Mouse (Mus musculus) MEL (cell line): ENCODE data around the gene Znhit1. TPM values are rescaled to one million over a fixed set of nuclear protein-coding genes. Genes with fewer than 3 reads are reported as not detected.

Experiments
- DNase-seq: peaks from one replicate; pipeline ENCODE4 v3.0.0; 2011; ENCODE audit warnings: low read depth, low spot score
- H3K27ac ChIP-seq: 2 replicates; pipeline ENCODE4 v1.5.1; 2012; ENCODE audit warnings: low read depth, mild to moderate bottlenecking, control low read depth, low read length, moderate library complexity; ENCODE audit not compliant: control insufficient read depth
- H3K27me3 ChIP-seq, 2 experiments: fragments of 150-350 bp in 1 of 2; sonication (generic) in 1 of 2; 2 replicates each; pipeline ENCODE4 v1.6.1; 2012; ENCODE audit warnings: low read length in 2 of 2, mild to moderate bottlenecking in 2 of 2, improper control_type of control experiment in 1 of 2, moderate library complexity in 1 of 2; ENCODE audit not compliant: insufficient read depth in 2 of 2, control insufficient read depth in 1 of 2
- H3K36me3 ChIP-seq, 2 experiments: 2 replicates each; pipeline ENCODE4 v1.6.1; 2012 to 2014; ENCODE audit warnings: low read length in 2 of 2, improper control_type of control experiment in 1 of 2, inconsistent platforms in 1 of 2, mild to moderate bottlenecking in 1 of 2; ENCODE audit not compliant: insufficient read depth in 2 of 2, control insufficient read depth in 1 of 2
- H3K4me1 ChIP-seq, 2 experiments: fragments of 150-350 bp in 1 of 2; sonication (generic) in 1 of 2; 2 replicates each; pipeline ENCODE4 v1.6.1; 2012; ENCODE audit warnings: low read length in 2 of 2, improper control_type of control experiment in 1 of 2, mild to moderate bottlenecking in 1 of 2; ENCODE audit not compliant: insufficient read depth in 2 of 2, control insufficient read depth in 1 of 2
- H3K4me3 ChIP-seq, 2 experiments: fragments of 150-350 bp in 1 of 2; sonication (generic) in 1 of 2; 2 replicates each; pipeline ENCODE4 v1.5.1; 2012; ENCODE audit warnings: low read depth in 2 of 2, low read length in 2 of 2, mild to moderate bottlenecking in 2 of 2, moderate library complexity in 2 of 2, control low read depth in 1 of 2, improper control_type of control experiment in 1 of 2; ENCODE audit not compliant: control insufficient read depth in 1 of 2, insufficient read depth in 1 of 2
- H3K79me2 ChIP-seq: 2 replicates; pipeline ENCODE4 v1.6.1; 2012; ENCODE audit warnings: mild to moderate bottlenecking, low read length, moderate library complexity; ENCODE audit not compliant: control insufficient read depth, poor library complexity, insufficient read depth
- H3K9ac ChIP-seq: 2 replicates; pipeline ENCODE4 v1.6.1; 2012; ENCODE audit warnings: low read depth, mild to moderate bottlenecking, control low read depth, low read length, moderate library complexity; ENCODE audit not compliant: control insufficient read depth, poor library complexity, severe bottlenecking
- H3K9me3 ChIP-seq: fragments of 150-350 bp; sonication (generic); replicated peaks from 2 replicates; pipeline ENCODE4 v1.6.1; 2012; ENCODE audit warnings: mild to moderate bottlenecking, low read length, improper control_type of control experiment, moderate library complexity; ENCODE audit not compliant: insufficient read depth
- BHLHE40 ChIP-seq: IDR thresholded peaks from 2 replicates; pipeline ENCODE4 v1.6.1; 2012; ENCODE audit warnings: low read depth, mild to moderate bottlenecking, inconsistent platforms, low read length, improper control_type of control experiment, borderline replicate concordance
- CHD1 ChIP-seq: IDR thresholded peaks from 2 replicates; pipeline ENCODE4 v1.6.1; 2012; ENCODE audit warnings: low read depth, mild to moderate bottlenecking, inconsistent platforms, low read length, improper control_type of control experiment
- CTCF ChIP-seq, 3 experiments: IDR thresholded peaks in 2 of 3; conservative IDR thresholded peaks in 1 of 3; 2 replicates each; pipeline ENCODE4 v1.5.1; 2011 to 2012; ENCODE audit warnings: low read length in 3 of 3, low read depth in 2 of 3, mild to moderate bottlenecking in 2 of 3, improper control_type of control experiment in 1 of 3, inconsistent platforms in 1 of 3, mixed read lengths in 1 of 3, moderate library complexity in 1 of 3; ENCODE audit not compliant: control insufficient read depth in 1 of 3, insufficient read depth in 1 of 3, poor library complexity in 1 of 3, severe bottlenecking in 1 of 3
- EP300 ChIP-seq, 2 experiments: IDR thresholded peaks; 2 replicates each; pipeline ENCODE4 v1.6.1; 2011; ENCODE audit warnings: improper control_type of control experiment in 2 of 2, low read length in 2 of 2, low read depth in 1 of 2, mild to moderate bottlenecking in 1 of 2
- ETS1 ChIP-seq: IDR thresholded peaks from 2 replicates; pipeline ENCODE4 v1.6.1; 2012; ENCODE audit warnings: low read depth, mild to moderate bottlenecking, inconsistent platforms, low read length, improper control_type of control experiment, moderate library complexity
- GABPA ChIP-seq: IDR thresholded peaks from 2 replicates; pipeline ENCODE4 v1.6.1; 2012; ENCODE audit warnings: low read depth, mild to moderate bottlenecking, inconsistent platforms, low read length, improper control_type of control experiment, moderate library complexity
- GATA1 ChIP-seq: IDR thresholded peaks from 2 replicates; pipeline ENCODE4 v1.6.1; 2011; ENCODE audit warnings: low read depth, low read length, improper control_type of control experiment
- JUND ChIP-seq: IDR thresholded peaks from 2 replicates; pipeline ENCODE4 v1.6.1; 2011; ENCODE audit warnings: low read depth, mild to moderate bottlenecking, improper control_type of control experiment, low read length
- MAX ChIP-seq: IDR thresholded peaks from 2 replicates; pipeline ENCODE4 v1.6.1; 2011; ENCODE audit warnings: low read length, improper control_type of control experiment
- MAZ ChIP-seq: IDR thresholded peaks from 2 replicates; pipeline ENCODE4 v1.6.1; 2012; ENCODE audit warnings: low read depth, mild to moderate bottlenecking, inconsistent platforms, low read length, improper control_type of control experiment
- NELFE ChIP-seq: IDR thresholded peaks from 2 replicates; pipeline ENCODE4 v1.6.1; 2011; ENCODE audit warnings: low read depth, low read length, improper control_type of control experiment
- POLR2AphosphoS2 ChIP-seq: IDR thresholded peaks from 2 replicates; pipeline ENCODE4 v1.6.1; 2011; ENCODE audit warnings: low read length, improper control_type of control experiment
- POLR2AphosphoS5 ChIP-seq: IDR thresholded peaks from 2 replicates; pipeline ENCODE4 v1.6.1; 2012; ENCODE audit warnings: low read depth, borderline replicate concordance, mild to moderate bottlenecking, inconsistent platforms, low read length, moderate library complexity, mixed read lengths
- RAD21 ChIP-seq: IDR thresholded peaks from 2 replicates; pipeline ENCODE4 v1.6.1; 2011; ENCODE audit warnings: mild to moderate bottlenecking, low read depth, low read length, improper control_type of control experiment
- RCOR1 ChIP-seq: IDR thresholded peaks from 2 replicates; pipeline ENCODE4 v1.6.1; 2012; ENCODE audit warnings: low read depth, mild to moderate bottlenecking, inconsistent platforms, low read length, improper control_type of control experiment
- SMC3 ChIP-seq: IDR thresholded peaks from 2 replicates; pipeline ENCODE4 v1.6.1; 2011; ENCODE audit warnings: low read depth, low read length, improper control_type of control experiment
- TAL1 ChIP-seq: IDR thresholded peaks from 2 replicates; pipeline ENCODE4 v1.6.1; 2012; ENCODE audit warnings: mild to moderate bottlenecking, inconsistent platforms, low read length, moderate library complexity, mixed read lengths
- TBP ChIP-seq: IDR thresholded peaks from 2 replicates; pipeline ENCODE4 v1.8.0; 2011; ENCODE audit warnings: low read depth, low read length, improper control_type of control experiment
- UBTF ChIP-seq: IDR thresholded peaks from 2 replicates; pipeline ENCODE4 v1.6.1; 2012; ENCODE audit warnings: low read depth, mild to moderate bottlenecking, inconsistent platforms, low read length, improper control_type of control experiment, moderate library complexity, borderline replicate concordance; ENCODE audit not compliant: insufficient read depth
- USF2 ChIP-seq, 2 experiments: IDR thresholded peaks; 2 replicates each; pipeline ENCODE4 v1.6.1; 2011 to 2012; ENCODE audit warnings: improper control_type of control experiment in 2 of 2, low read length in 2 of 2, borderline replicate concordance in 1 of 2, inconsistent platforms in 1 of 2, low read depth in 1 of 2, mild to moderate bottlenecking in 1 of 2; ENCODE audit not compliant: insufficient read depth in 1 of 2
- ZC3H11A ChIP-seq: IDR thresholded peaks from 2 replicates; pipeline ENCODE4 v1.6.1; 2012; ENCODE audit warnings: low read depth, mild to moderate bottlenecking, inconsistent platforms, low read length, improper control_type of control experiment
- ZMIZ1 ChIP-seq: IDR thresholded peaks from 2 replicates; pipeline ENCODE4 v1.6.1; 2012; ENCODE audit warnings: low read depth, mild to moderate bottlenecking, inconsistent platforms, low read length, improper control_type of control experiment, moderate library complexity
- ZNF384 ChIP-seq: IDR thresholded peaks from 2 replicates; pipeline ENCODE4 v1.6.1; 2012; ENCODE audit warnings: low read depth, mild to moderate bottlenecking, inconsistent platforms, low read length, improper control_type of control experiment
- polyA plus RNA-seq, 2 experiments: library from polyadenylated mRNA; stranded (reverse) in 1 of 2; unstranded in 1 of 2; fragments of >175 nt in 1 of 2; fragments of >200 nt in 1 of 2; gene quantifications; 2 replicates each; pipeline versions ENCODE4 v1.2.1 to v1.2.4; 2012; ENCODE audit warnings: low replicate concordance in 2 of 2, low read depth in 1 of 2; ENCODE audit not compliant: insufficient read length in 2 of 2, insufficient read depth in 1 of 2, missing spikeins in 1 of 2
- total RNA-seq: library from RNA; depleted of rRNA; stranded (reverse); fragments of 300-350 nt; gene quantifications from 2 replicates; pipeline ENCODE4 v1.2.3, GENCODE M21; 2012

Znhit1 gene
- total and polyA plus RNA-seq, 3 experiments: 56.6 to 123 TPM; not detected in 1

DNA sequence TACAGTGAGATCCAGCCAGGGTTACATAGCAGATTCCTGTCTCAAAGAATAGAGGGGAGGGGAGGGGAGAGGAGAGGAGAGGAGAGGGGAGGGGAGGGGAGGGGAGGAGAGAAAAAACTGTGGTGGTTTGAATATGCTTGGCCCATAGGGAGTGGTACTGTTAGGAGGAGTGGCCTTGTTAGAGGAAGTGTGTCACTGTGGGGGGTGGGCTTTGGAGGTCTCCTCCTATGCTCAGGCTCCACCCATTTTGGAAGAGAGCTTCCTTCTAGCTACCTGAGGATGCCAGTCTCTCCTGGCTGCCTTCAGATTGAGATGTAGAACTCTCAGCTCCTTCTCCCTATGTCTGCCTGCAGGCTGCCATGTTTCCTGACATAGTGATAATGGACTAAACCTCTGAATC, 39.9 kb downstream of the Znhit1 start:
- H3K79me2 ChIP-seq: no peaks in the 10 kb centered on the region
- H3K4me1 ChIP-seq: peaks cover 0 to 6% of the 10 kb centered on the region in 2 experiments; a peak in 1 of 4 replicates
- no peaks in the 10 kb centered on the region for H3K27me3 ChIP-seq
- TF ChIP-seq TAL1 (no peak), JUND (no peak), USF2 (IDR thresholded peaks at IDR 0.05; ENCODE audit: borderline replicate concordance in 1 of 2, insufficient read depth in 1 of 2, low read depth in 1 of 2, low read length in 2 of 2) (no peak), POLR2AphosphoS5 (no peak), SMC3 (no peak)
- TF ChIP-seq, all 39 proteins: peak for 0
- peaks cover 0 to 5% of the 10 kb centered on the region in 2 experiments; a peak in 1 of 4 replicates for H3K36me3 ChIP-seq
- H3K27ac ChIP-seq: no peak overlapping the region
- H3K9me3 ChIP-seq: no peaks in the 10 kb centered on the region
- DNase-seq: no peak
- no peak overlapping the region for H3K4me3 ChIP-seq
- no peak overlapping the region for H3K9ac ChIP-seq

DNA sequence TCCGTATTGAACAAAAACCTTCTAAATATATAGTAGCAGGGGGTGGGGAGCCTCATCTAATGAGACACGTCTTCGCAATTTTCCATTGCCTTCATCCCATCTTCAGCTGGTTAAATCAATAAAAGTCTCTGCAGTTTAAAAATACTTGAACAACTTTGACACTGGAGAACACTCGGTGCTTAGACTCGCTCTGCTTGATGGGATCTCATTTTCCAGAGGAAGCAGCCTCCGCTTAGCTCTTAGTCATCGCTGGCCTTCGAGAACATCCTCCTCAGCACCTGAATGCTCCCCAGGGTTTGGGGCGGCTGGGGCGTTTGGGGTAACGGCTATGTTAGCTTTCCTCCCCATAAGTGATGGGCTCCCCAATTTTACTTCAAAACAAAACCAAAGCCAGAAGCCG, 42.7 kb downstream of the Znhit1 start:
- no peaks in the 10 kb centered on the region for H3K9me3 ChIP-seq
- no peak for DNase-seq
- H3K79me2 ChIP-seq: no peaks in the 10 kb centered on the region
- no peak overlapping the region for H3K4me3 ChIP-seq
- no peaks in the 10 kb centered on the region for H3K36me3 ChIP-seq
- no peak overlapping the region for H3K9ac ChIP-seq
- no peaks in the 10 kb centered on the region for H3K27me3 ChIP-seq
- TF ChIP-seq RAD21 (no peak), ETS1 (no peak), CHD1 (no peak), ZMIZ1 (no peak), TAL1 (no peak), CTCF (IDR thresholded peaks at IDR 0.05 in 2 of 3, conservative IDR thresholded peaks at IDR 0.05 in 1 of 3; ENCODE audit: control insufficient read depth in 1 of 3, insufficient read depth in 1 of 3, low read depth in 2 of 3, low read length in 3 of 3, poor library complexity in 1 of 3, severe bottlenecking in 1 of 3) (no peak), TBP (no peak), ZC3H11A (no peak), ZNF384 (no peak), MAZ (no peak), UBTF (no peak), POLR2AphosphoS2 (no peak), EP300 (IDR thresholded peaks at IDR 0.05; ENCODE audit: low read depth in 1 of 2, low read length in 2 of 2) (no peak), POLR2AphosphoS5 (no peak), BHLHE40 (no peak), RCOR1 (no peak), MAX (no peak), NELFE (no peak), GABPA (no peak), GATA1 (no peak)
- H3K27ac ChIP-seq: no peak overlapping the region
- no peaks in the 10 kb centered on the region for H3K4me1 ChIP-seq
